Mouse (Mus musculus) spleen, adult 10 weeks (tissue): ENCODE results near the gene Lipa. TPM values are rescaled to one million over a fixed set of nuclear protein-coding genes. Genes with fewer than 3 reads are reported as not detected.

Source experiments
- polyA plus RNA-seq: library from polyadenylated mRNA; stranded (reverse); fragments of 350-450 nt; fragmentation: Illumina TruSeq; extraction: RNeasy Lipid Tissue Mini Kit (QIAGEN cat#74804); gene quantifications from one replicate; pipeline ENCODE4 v1.2.3, GENCODE M21; 2015; ENCODE audit warnings: low replicate concordance; ENCODE audit not compliant: insufficient read depth

Lipa gene
- polyA plus RNA-seq = 98.9 TPM

DNA sequence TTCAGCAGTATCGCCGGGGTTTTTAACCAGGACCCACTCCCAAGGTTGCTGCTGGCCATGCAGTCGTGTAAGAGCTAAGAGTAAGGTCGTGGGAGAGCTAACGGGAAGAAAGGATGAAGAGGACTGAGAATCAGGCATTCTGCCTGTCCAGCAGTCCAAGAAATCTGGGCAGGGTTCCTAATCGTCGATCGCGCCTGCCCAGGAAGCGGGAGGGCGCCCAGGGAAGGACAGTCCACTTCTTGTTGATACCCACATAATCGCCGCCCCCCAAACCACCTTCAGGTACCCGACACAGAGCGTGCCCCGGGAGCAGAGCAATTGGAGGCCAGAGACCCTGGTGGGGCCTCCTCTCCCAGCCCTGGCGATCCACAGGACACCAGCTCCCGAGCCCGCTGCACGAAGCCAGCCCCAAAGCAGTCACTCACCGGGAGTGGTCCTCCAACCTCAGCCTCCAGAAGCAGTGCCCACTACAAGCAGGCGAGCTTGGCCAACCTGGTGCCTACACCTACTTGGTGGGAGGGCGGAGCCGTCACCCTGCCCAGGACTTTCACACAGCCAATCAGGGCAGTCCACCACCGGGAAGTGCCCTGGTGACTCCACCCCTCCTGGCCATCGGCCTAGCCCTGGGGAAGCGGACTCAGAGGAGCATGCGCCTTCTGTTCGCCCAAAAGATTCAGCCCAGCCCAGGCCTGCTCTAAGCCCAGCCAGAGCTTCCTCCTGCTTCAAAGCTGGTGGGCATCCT lies at the start of gene Lipa:
Gene Lipa, minus strand, starts transcription at position 534 of the 742 bp plus-strand sequence.

DNA sequence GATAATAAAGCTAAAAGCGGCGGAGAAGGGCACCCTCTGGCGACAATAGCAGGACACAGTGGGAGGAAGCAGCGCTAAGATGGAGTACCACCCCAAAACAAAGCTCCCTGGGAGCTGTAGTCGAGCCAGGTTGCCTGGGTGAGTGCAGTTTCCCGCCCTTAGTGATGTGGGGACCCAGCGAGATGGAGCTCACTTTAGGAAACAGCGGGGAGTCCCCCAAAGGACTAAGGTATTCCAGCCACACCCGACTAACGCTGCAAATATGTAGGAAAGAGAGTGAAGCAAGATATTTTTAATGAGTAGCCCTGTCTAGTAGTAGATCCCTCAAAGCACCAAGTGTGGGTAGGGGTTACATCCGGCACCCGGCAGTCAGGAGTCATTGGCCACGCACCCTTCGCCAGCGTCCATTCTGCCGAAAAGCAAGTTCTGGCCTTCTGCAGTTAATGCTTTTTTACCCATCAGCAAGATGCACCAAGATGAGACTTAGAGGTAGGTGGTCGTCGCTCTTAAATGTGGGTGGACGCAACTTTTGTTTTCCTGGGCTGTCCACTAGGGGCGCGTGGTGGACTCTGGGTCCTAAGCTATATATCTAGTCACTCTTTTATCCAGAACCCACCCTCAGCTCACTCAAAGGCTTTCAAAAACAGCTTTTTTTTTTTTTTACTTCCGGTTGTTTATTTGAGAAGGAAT lies 23.4 kb upstream of the Lipa start, which contains the start of gene Ifit2:
Gene Ifit2, plus strand, starts transcription at position 161 of the 690 bp plus-strand sequence.

DNA sequence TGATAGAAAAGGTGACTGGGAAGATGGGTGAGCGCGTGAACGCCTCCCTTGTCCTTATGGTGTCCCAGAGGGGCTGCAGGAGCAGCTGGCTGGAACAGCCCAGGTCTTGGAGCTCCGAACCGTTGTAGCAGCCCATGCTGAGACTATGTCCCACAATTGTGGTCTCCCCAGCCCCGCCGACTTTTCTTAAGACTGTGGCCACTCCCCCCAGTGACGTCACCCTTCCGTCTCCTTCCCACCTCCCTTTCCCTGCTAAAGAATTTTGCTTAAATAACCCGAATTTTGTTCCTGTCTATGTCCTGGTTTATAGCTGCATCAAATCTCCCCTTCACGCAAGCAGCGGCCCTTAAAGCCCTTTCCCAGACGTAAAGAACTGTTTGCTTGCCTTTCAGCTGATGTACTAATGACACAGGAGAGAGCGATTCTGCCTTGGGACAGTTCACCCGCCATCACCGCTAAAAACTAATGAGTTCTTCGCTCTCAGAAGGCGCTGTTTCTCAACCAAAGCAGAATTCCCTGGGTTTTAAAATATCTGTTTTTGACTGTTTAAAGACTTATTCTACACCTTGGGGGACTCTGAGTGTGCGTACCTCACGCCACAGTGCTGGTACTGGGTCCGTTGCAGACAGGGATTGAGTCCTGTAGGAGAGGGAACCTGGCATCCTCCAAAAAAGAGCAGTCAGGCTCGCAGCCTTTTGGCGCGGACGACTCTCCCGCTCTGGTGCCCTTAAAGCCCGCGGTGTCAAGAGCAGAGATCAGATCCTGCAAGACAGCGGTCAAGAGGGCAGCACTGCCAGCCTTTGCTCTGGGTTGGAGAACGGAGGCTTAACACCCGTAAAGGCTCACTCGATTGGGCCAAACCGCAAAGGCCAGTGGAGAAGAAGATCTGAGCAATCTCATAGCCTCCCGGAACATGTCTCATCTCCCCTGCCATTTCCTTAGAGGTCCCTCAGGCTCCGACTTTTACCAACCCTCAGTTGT lies 52.0 kb downstream of the Lipa start, which contains the start of gene Ch25h:
Gene Ch25h, minus strand, starts transcription at position 174 of the 981 bp plus-strand sequence.

Other genes starting within 250 kb of the Lipa start
- gene Fas, start 236.8 kb downstream of the Lipa start, polyA plus RNA-seq = 33.8 TPM
- 3.5 TPM for gene Ch25h, start 52.3 kb downstream of the Lipa start, polyA plus RNA-seq
- 21.9 TPM for gene Ifit2, start 23.2 kb upstream of the Lipa start, polyA plus RNA-seq
- 53.7 TPM for gene Ifit3, start 56.1 kb upstream of the Lipa start, polyA plus RNA-seq
- gene Ifit1bl1, start 74.5 kb upstream of the Lipa start, polyA plus RNA-seq = 25.0 TPM
- gene Ifit3b, start 80.5 kb upstream of the Lipa start, polyA plus RNA-seq = 8.5 TPM
- gene Ifit1bl2, start 113.3 kb upstream of the Lipa start, polyA plus RNA-seq = 0.77 TPM
- 13.5 TPM for gene Ifit1, start 113.4 kb upstream of the Lipa start, polyA plus RNA-seq
- gene Slc16a12, start 219.8 kb upstream of the Lipa start, polyA plus RNA-seq = 0.44 TPM